Mouse (Mus musculus) megakaryocyte-erythroid progenitor cell, adult 5-6 weeks (primary cell): ENCODE data around the gene Cux2. TPM values are rescaled to one million over a fixed set of nuclear protein-coding genes. Genes with fewer than 3 reads are reported as not detected.

Source experiments
- ATAC-seq: replicated peaks from 2 replicates; pipeline ENCODE4 v1.8.0; 2016; ENCODE audit warnings: mild to moderate bottlenecking, inconsistent platforms; ENCODE audit not compliant: severe bottlenecking, poor library complexity, low FRiP score, low TSS enrichment
- total RNA-seq, 2 experiments: library from RNA; stranded (forward) in 1 of 2; stranded (reverse) in 1 of 2; fragments of 200-1000, 215-1000 nt in 1 of 2; fragments of >200 nt in 1 of 2; fragmentation: Nextera tagmentation in 1 of 2; gene quantifications; 2 replicates each; pipeline ENCODE4 v1.2.3; 2014 to 2017

The Cux2 gene
- total RNA-seq (2014; fragmentation: Nextera tagmentation) (not detected in 2 replicates), total RNA-seq (2017) (not detected in 2 replicates)

DNA sequence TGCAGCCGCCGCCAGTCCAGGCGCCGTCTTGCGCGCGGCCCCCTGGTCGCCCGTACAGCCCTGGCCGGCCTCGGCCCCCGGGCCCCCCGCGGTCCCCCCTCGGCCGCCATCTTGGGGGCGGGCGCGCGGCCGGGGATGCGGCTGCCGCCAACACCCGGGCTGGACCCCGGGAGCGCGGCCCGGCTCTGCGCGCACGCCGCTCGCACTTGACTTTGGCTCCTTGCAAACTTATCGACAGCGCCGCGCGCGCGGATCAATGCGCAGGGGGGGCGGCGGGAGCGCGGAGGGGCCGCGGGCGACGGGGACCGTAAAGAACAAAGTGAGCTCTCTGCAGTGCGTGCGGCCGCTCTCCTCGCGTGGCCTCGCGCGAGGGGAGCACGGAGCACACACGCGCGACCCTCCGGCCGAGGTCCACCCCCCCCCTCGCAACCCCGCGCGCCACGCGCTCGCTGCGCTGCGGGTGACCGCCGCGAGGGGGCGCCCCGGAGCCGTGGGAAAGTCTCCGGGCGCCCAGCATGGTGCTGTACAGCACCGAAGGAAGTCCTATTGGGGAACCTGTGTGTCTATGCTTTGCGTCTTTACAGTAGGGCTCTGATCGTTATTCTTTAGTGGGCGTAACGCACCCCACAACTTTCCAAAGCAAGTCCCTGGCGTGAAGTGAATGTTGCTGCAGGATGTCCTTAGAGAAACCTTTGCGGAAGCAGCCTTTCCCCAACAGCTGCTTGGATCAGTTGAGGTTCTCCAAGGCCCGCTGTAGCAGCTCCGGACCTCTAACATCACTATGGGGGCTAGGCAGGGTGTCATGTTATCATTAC lies at the start of gene Cux2:
Gene Cux2, minus strand, starts transcription at position 86 of the 815 bp plus-strand sequence.
- 0 out of 2 replicates have a peak, but pooled peaks have one; percentile 5 for ATAC-seq

DNA sequence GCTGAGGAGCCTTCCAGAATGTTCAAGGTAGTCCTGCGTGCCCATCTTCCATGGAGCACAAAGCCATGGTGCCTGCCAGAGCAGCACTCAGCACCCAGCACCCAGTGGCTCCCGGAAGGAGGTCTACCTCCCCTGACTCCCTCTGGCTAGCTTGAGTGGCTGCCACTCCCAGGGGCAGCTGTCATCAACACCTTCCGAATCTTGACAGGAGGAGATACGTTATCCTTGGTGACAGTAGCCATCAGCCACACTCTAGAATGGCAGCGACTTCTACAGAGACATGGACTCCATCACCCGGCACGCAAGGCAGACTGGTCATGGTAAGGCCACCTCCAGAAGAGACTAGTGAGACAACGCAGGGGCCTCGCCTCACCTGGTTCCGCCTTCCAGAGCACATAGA lies 44.5 kb upstream of the Cux2 start:
- no peak for ATAC-seq

DNA sequence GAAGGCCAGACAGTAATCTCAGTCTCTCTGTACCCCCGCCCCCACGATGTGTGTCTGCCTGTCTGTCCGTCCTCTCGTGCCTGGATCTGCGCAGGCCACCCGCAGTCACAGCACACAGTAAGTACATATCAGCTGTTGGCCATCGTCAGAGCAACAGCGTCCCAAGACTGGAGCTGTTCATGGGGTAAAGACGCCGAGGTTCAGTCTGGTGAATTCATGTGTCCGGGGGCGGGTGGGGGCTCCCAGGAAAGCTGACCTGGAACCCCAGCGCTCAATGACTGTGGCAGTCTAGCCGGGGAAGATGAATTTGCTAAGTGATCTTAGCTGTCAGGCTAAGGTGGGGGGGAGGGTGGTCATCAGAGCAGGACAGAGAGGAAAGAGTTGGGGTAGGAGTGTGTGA lies 43.8 kb upstream of the Cux2 start:
- ATAC-seq: no peak

DNA sequence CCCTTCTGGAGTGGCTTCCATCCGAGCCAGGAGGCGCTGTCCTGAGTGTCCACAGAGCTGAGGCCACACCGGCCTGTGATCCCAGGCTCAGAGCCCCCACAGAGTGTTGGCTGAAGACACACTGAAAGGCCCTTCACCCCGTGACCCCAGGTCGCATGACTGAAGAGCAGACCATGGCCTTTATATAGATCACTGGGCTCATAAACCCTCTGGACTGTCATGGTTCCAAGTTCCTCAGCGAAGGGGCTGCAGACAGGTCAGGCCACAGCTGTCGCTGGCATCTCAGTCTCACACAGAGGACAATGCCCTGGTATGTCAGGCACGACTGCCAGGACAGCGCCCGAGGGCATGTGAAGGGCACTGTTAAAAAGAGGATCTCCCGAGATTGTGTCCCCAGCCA lies 42.9 kb upstream of the Cux2 start:
- ATAC-seq: no peak

DNA sequence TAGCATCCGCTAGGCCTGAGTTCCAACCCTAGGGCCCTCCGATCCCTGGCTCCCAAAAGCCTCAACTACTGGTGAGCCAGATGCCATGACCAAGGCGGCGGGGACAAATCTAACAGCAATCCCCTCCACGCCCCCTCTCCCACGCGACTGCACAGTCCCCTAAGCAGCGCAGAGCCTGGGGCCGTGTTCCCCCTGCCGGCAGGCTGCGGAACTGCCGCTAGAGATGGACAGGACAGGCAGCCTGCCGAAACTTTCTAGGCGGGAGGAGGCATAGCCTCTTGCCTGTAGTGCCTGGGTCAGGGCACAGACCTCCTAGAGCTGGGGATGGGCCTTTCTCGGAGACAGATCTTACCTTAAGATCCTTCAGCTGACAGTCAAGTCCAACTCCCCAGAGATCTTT lies 41.2 kb upstream of the Cux2 start:
- ATAC-seq: peak; percentile 82

DNA sequence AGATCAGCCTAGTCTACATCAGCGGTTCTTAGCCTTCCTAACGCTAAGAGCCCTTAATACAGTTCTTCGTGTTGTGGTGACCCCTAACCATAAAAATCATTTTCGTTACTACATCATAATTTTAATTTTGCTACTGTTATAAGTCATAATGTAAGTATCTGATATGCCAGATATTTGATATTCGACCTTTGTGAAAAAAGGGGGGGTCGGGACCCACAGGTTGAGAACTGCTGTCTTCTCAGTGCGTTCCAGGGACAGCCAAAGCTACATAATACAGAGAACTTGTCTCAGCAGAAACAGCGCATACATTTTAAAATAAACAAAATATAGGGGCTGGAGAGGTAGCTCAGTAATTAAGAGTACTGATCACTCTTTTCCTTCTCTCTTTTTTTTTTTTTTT lies 39.8 kb upstream of the Cux2 start:
- no peak for ATAC-seq

DNA sequence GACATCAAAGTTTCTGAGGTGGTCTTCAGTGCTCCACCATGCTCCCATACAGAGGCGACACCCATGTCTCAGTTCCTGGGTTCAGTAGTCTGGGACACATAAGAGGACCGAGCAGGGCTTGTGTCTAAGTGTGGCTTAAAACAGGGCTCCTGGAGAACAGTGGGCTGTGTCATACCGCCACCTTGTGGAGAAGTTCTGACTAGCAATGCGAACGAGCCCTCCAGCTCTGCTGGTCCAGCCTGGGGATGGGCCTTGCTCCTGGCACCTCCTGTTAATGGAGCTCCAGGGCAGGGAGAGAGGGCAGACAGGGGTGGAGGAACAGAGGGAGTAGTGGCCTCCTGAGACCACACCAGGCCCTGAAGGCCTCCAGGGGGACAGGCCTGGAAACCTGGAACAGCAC lies 39.0 kb upstream of the Cux2 start:
- ATAC-seq: peak; percentile 77

DNA sequence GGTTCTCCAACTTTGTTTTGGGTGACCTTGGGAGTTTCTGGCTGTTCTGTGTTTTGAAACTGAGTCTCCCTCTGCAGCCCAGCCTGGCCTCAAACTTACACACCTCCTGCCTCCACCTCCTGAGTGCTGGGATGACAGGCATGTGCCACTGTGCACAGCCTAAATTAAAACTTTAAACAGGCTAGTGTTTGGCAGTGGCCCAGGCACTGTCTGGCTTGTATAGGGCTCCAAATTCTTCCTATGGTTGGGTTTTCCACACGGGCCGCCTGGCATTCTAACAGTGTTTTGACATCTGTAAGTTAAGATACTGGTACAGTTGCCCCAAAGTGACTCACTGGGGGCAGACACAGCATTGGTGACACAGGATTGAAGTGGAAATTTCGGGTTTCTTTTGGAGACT lies 36.2 kb upstream of the Cux2 start:
- no peak for ATAC-seq

DNA sequence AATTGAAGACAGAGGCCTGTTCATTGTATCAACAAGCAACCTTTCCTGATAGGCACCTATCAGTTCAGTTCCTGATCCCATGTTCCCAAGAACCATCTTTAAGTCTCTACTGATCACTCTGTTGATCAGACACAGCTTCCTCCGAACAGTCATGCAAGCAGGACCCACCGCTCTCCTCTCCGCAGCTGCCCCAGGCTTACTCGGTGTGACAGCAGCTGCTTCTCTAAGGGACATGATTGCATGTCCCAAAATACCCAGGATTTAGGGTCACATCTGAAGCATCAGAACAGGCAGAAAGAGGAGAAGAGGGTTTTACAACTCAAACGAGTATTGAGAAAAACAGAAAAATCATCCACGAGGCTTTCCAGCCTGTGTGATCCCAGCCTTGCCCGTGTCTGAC lies 35.4 kb upstream of the Cux2 start:
- ATAC-seq: no peak

DNA sequence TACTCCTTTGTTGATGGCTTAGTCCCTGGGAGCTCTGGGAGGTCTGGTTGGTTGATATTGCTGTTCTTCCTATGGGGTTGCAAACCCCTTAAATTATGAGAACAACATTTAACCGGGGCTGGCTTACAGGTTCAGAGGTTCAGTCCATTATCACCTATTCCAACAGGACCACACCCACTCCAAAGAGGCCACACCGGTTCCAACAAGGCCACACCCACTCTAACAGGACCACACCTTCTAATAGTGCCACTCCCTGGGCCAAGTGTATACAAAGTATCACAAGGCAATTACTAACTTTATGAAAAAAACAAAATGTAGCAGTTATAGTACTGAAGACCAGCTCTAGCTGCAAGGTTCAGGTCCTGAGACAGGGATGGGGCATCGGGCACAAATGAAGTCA lies 34.6 kb upstream of the Cux2 start:
- ATAC-seq: no peak

DNA sequence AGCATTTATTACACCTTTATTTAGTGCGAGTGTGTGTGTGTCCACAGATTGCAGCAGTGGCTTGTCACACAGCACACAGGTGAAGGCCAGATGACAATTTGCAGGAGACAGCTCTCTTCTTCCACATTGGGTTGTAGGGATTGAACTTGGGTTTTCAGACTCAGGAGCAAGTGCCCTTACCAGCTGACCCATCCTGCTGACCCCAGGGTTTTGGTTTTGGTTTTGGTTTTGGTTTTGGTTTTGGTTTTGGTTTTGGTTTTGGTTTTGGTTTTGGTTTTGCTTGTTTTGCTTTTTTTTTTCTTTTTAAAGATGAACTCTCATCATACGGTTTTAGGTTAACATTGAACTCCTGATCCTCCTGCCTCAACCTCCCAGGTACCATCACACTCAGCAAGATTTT lies 33.4 kb upstream of the Cux2 start:
- no peak for ATAC-seq

DNA sequence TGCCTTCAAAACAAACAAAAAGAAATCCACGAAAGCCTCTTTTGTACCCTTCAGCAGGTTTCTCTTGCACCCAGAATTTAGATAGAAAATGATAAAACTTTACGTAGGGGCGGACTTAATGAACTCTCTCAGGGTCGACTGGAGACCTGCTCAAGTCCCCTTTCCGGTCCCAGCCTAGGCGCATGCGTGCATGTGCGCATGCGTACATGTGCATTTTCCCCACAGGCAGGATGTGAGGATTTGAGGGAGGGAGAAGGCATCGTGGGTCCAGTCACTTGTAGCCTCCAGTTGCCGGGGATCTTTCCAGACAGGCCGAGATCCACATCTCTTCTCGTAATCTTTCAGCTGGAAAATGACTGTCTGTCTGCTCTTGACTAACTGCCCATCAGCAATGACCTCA lies 31.6 kb upstream of the Cux2 start:
- ATAC-seq: no peak

DNA sequence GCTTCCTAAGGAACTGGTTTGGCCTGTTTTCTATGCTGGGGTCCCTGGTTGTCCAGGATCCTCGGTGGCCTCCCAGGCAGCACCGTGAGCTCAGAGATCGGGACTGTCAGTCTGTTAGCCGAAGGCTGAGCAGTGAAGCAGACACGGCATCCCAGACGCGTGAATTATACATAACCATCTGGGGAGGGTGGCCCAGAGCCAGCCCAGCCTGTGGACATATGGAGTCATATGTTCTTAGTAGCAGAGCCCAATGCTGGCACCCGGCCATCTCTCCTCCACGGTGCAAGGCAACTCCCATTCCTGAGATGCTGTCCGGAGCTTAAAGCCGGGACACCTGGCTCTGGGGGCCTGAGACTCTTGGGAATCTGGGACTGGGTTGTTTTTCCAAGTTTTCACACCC lies 31.0 kb upstream of the Cux2 start:
- ATAC-seq: no peak

DNA sequence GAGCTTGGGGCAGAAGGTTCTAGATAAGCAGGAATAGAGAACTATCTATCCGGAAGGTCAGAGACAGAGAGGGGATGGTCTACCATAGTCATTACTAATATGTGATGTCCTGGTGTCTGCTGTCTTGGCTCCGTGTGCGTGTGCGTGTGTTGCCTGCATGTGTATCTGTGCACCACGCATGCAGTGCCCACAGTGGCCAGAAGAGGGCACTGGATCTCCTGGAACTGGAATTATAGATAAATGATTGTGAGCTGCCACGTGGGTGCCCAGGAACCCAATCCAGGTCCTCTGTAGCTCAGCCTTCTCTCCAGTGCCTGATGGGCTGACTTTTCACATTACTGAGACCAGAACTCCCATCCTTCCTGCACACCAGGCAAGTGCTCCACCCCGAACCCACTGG lies 29.9 kb upstream of the Cux2 start:
- no peak for ATAC-seq

DNA sequence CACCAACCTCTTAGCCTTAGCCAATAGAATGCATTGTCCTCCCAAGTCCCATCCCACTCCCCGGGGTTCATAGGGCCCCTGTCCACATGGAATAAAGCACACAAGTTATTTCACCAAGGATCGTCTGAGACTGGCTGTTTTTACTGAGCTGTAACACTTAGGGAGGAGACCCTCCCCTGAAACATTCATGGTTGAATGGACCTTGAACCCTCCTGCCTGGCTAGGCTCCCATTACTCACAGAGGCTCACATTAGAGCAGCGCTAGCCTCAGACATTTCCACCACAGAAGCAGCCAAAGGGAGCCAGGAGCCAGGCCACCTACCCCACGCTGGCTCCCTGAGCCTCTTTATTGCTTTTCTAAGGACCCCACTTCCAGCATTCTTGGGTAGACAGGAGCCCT lies 27.3 kb upstream of the Cux2 start:
- ATAC-seq: no peak

DNA sequence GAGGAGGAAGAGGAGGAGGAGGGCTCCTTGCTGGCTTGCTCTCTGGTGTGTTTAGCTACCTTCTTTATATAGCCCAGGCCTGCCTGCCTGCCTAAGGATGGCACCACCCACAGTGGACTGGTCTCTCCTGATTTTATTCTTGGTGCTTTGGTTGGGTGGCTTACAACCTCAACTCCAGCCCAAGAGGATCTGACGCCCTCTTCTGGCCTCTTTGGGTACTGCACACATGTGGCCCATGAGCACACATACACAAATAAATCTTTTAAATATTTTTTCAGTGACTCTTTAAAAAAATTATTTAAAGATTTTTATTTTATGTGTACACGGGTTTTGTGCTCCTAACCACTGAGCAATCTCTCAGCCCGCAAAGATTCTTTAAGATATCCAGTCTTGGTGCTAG lies 25.8 kb upstream of the Cux2 start:
- ATAC-seq: no peak

DNA sequence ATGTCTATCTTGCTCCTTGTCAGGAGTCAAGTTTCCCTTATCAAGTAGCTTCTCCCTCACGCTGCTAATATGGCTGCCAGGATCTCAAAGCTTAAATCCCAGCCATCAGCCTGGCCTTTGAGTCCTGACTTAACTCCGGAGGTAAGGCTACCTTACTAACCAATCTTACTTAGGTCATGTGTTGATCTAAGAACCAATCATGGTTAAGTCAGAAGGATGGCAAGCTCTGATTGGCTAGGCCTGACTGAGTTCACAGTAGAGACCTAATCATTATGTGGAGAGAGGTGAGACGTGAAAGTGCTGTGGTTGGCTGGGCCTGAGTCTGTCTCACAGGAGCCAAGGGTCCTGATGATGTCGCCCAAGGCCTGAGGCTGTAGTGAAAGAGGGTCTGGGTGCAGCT lies 22.1 kb upstream of the Cux2 start:
- no peak for ATAC-seq

DNA sequence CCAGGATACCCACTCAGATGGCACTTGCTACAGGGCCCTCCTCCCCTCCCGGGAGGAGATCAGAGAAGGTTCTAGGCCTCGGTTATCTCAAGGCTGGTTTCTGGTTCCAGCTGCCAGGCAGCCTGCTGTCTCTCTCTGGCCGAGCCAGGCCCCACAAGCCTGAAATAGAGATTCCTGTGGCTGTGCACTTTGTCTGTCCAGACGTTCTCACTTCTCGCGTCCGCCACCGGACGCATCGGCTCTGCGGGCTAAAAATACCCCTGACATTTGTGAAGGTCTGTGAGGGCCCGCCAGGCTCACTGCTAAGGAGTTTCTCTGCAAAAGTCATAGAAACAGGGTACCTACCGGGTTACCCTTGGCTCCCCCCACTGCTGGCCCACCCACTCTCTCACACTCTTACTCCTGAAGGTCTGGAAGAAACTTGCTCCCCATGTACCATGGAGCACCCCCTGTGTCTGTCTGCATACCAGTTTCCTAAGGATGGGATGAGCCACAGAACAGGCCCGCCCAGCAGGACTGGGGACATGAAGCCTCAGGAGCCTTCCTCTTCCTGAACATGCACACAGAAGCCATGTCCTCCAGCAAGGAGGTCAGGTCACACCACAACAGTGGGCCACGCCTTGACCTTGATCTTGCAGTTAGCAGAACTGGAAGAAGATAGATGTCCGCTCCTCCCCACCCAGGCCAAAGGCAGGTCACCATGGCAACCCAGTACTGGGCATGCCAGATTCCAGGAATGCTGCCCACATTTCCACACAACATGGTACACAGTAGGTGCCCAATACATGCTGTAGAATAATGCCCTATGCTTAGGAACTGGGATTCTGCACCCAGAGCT lies 21.3 kb upstream of the Cux2 start:
- no peak for ATAC-seq

DNA sequence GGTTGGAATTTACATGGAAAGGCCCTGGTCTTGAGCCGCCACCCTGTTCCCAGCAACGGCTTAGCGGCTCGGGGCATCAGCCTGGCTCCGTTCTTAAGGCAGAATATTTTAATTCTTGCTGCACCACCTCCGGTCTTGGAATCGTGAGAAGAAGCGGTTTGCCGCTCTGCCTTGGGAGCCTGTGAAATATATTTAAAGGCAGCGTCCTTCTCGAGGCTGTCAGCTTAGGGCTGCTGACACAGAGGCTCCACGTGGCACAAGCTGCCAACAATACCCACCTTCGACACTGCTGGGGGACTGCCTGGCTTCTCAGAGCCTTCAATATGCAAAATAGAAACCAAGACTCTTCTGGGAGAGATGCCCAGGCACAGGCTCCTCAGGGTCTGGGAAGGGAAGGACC lies 18.7 kb upstream of the Cux2 start:
- ATAC-seq: no peak

DNA sequence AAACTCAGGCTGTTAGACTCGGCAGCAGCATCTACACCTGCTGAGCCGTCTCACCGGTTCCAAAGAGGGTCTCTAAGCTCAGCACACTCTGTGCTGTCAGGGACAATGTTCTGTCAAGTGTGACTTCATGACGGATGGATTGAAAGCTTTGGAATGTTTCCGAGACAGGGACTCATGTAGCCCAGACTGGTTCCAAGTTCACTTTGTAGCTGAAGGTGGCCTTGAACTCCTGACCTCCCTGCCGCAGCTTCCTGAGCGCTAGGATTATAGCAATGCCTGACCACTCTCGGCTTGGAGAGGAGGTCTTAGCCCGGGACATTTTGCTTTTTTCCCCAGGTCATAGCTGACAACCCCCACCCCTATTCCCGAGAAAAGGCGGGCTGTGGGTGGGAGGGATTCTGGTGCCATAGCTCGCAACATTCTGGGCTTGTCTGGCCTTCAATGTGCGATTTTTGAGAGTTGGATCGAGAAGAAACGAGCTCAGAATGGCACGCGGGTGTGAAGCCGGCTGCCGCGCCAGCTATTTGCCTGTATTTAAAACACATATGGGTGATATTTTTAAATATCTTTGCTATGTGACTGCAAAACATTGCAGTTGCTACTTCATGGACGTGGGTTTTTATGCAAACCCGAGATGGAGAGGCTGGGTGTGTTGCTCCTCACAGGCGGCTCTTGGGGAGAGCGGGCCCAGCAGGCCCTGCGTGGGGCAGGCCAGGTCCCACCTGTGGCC lies 13.5 kb upstream of the Cux2 start:
- no peak for ATAC-seq
